Mouse (Mus musculus): ENCODE data around the gene Wdr13.
"Not testable (repeated sequence)": the region's sequence is repeated elsewhere in the genome, so short reads cannot be mapped to it uniquely, and the experiment has no call there.

Gene Wdr13

DNA sequence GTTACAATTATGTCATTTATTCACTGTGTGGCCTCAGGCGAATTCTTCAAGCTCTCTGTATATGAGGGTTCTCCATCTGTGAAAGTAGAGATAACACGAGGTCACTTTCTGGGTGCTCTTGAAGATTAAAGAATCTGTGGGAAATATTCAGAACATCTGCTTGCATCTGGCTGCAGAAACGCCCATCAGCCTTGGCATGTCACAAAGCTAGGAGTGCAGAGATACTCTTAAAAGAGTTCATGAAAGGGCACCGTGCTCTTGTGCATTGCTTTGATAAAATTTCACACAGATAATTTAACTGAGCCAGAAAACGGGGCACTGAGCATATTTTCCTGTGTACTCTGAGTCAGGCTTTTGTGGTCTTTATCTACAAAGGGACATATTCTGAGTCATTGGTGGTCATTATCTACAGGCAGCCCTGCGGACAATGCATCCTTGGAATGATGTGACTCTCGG lies 30.5 kb downstream of the Wdr13 start:
- no peak for DNase-seq

DNA sequence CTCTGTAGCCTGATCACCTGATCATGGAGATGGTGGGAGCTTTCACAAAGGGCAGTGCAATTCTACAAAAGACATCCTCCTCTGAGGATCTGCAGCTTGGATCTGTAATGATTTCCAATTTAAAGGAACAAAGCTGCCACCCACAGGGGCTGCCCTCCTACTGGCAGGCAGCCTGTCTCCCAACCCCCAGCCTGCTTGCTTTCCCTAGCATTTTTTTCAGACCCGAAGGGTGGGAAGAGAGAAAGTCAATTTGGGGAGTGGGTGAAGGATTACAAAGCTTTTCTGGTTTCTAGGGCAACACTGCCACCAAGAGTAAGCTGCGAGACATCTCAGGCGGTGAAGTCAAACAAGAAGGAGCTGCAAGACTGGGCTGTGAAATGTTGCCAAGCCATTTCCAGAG lies 31.7 kb downstream of the Wdr13 start:
- DNase-seq, result no peak

DNA sequence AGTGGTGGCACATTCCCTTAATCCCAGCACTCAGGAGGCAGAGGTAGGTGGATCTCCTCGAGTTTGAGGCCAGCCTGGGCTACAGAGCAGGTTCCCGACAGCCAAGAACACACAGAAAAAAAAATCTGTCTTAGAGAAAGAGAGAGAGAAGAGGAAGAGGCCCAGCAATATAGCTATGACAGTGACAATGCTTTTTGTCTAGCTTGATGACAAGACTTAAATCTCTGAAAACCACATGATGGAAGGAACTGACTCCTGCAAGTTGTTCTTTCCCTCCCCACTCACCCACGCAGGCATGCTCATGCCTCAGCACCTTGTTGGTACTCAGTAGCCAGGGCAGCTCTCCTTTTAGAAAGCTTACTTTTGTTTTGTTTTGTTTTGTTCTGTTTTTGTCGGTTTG lies 33.3 kb downstream of the Wdr13 start:
- no peak for DNase-seq

- DNase-seq, result peak; percentile 94
Observed at GRCm38 (mm10) chrX:8096787-8097242, 35.9 kb downstream of the Wdr13 start.

DNA sequence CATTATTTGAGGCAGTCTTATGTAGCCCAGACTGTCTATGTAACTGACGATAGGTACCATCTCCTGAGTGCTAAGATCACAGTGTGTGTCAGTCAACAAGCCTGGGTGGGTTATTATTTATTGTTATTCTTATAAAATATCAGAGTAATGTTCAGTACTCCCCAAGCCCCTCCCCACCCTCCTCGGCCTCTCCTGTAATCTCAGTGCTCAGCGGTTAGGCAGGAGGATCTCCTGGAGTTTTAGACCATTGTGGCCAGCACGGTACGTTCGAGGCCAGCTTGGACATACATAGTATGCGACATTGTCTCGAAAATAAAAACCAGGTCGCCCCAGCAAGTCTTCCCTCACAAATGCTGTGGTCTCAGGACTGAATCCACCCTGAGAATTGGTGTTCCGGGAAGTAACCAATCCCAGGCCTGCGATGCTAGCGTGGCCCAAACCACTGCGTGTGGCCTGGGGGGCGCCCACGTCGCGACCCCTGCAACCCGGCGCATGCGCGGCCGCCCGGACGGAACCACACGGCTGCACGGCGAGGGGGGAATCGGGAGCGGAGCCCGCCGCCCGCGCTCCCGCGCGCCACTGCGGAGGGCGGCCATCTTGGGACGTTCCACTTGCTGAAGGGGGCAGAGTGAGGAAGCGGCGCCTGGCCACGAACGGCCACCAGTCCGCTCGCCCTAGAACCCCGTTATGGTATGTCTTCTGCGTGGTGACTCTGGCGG lies 36.5 kb downstream of the Wdr13 start:
- DNase-seq, result peak; percentile 88

DNA sequence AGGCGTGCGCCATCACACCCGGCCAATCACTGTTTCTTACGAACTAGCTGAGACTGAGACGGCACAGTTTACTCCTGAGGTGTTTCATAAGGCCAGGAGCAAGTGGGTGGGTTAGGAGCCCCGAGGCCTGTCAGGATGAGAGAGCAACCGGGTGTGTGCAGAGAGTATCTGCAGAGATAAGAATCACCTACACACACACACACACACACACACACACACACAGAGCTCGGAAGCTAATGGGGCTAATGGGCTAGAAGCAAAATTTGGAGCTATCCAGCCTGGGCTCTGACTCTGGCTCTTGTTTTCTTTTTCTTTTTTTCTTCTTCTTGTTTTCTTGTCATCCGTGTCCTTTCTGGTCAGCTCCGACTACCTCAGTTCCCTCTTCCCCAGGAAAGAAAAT lies 37.1 kb downstream of the Wdr13 start:
- DNase-seq, result no peak

GRCm38 (mm10) chrX:8090954-8091347 lies 41.7 kb downstream of the Wdr13 start:
- not testable (repeated sequence) for DNase-seq

- DNase-seq, result no peak
Observed at GRCm38 (mm10) chrX:8090346-8090953, 42.2 kb downstream of the Wdr13 start, which contains the start of gene Was. Was (minus strand) TSS chrX:8090498.

DNA sequence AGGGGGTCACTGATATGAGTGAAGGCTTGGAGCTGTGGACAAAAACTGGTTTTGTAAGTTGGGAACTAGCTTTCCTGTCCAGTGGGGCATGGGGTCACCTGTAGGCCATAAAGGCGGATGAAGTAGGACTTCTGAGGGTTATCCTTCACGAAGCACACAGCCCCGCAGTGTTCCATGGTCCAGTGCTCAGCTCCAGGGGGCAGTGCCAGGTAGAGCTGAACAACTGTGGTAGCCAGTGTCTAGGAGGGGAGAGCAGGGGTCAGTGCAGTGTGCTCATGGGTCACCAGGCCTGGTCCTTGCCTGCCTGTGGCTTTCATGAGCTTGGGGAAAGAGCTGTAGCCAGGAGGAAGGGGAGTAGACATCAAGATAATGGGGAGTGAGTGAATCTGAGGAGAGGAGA lies 42.9 kb downstream of the Wdr13 start:
- no peak for DNase-seq

GRCm38 (mm10) chrX:8085611-8086010 lies 47.1 kb downstream of the Wdr13 start:
- DNase-seq, result no peak

DNA sequence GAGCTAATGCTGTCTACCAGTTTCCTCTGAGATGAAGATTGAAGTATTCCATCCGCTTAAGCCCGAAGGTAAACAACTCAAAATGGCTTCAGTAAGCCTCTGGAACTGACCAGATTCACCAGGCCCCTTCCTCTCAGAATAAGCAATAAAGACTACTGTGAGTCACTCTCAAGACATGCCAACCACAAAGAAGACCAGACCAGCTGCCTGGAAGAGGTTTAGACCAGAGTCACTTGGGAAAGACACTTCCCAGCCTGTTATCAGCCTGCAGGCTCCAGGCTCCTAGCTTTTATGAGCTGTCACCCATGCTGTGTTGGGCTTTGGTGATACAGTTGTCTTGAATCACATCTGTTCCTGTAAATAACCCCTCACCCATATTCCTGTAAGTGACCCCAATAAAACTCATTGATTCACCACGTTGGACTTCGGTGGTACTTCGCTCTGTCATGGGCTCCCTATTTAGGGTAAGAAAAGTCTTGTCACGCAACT lies 47.9 kb downstream of the Wdr13 start:
- no peak for DNase-seq

GRCm38 (mm10) chrX:8075104-8075503 lies 57.6 kb downstream of the Wdr13 start:
- DNase-seq, result no peak

DNA sequence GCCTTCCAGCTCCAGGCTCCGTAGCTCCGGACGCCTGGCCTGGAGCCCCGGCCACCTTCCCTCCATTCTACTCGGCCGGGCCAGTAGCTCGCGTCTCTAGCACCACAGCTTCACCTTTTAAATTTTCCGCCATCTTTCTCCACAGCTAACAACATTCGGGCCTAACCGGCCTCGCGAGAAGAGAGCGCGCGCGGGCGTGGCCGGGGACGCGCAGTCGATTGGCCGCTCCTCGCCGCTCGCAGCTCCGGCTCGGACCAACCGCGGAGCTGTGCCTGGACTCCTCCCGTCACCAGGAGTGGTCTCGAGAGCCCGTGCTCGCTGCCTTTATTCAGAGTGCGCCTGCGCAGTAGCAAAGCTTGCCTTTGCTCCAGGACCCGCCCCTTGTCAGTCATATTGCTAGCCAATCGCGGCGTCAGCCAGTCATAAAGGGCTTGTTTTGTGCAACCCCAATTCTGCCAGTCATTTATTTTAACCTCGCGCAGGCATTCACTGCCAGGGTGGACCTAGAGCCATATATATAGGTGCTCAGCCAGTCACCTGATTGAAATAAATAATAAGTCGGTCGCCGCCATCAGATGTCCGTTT lies 58.2 kb downstream of the Wdr13 start, which contains the start of gene Suv39h1:
TSS of gene Suv39h1 (minus strand) at position 331 of the 585 bp plus-strand sequence.
- DNase-seq, result peak; percentile 89

- DNase-seq, result no peak
Observed at GRCm38 (mm10) chrX:8073881-8074429, 58.7 kb downstream of the Wdr13 start.
